Mouse (Mus musculus) brain, embryonic 14.5 days (tissue): ENCODE measurements around the gene Ablim1.

Source experiments
- CTCF ChIP-seq: fragments of 200-500 bp; IDR thresholded peaks from 2 replicates; pipeline ENCODE4 v1.5.1; 2012; ENCODE audit warnings: inconsistent platforms, mild to moderate bottlenecking, moderate library complexity, borderline replicate concordance; ENCODE audit not compliant: insufficient read depth, insufficient read length; ENCODE audit errors: extremely low read depth
- POLR2A ChIP-seq: fragments of 200-500 bp; IDR thresholded peaks from 2 replicates; pipeline ENCODE4 v1.6.1; 2012; ENCODE audit warnings: mild to moderate bottlenecking, inconsistent platforms, borderline replicate concordance; ENCODE audit not compliant: poor library complexity, insufficient read depth, insufficient read length, severe bottlenecking; ENCODE audit errors: extremely low read depth

DNA sequence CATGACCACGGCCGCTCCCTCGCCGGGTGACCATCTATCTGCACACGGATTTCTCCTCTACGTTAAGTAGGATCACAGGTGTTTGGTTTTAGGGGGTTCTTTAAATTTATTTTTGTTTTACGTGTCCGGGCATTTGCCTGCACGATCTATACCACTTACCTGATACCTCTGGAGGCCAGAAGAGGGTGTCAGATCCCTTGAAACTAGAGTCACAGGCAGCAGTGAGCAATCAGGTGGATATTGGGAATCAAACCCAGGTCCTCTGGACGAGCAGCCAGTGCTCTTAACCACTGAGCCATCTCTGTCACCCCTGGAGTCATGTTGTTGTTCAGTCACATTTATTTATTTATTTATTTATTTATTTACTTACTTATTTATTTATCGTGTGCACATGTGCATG lies 15.6 kb upstream of the Ablim1 start:
- TF ChIP-seq POLR2A (no peak), CTCF (no peak; the same call in 1 of the 2 replicates)
